Mouse (Mus musculus) G1E (cell line): ENCODE measurements around the gene Cort.

Experiments used
- CTCF ChIP-seq: IDR thresholded peaks from 2 replicates; pipeline ENCODE4 v1.5.1; 2012; ENCODE audit warnings: low read depth, low read length, inconsistent platforms, mixed read lengths
- GATA1 ChIP-seq: IDR thresholded peaks from 2 replicates; pipeline ENCODE4 v1.6.1; 2012; ENCODE audit warnings: borderline replicate concordance, low read length, inconsistent platforms, mixed read lengths
- GATA2 ChIP-seq: IDR thresholded peaks from 2 replicates; pipeline ENCODE4 v1.6.1; 2012; ENCODE audit warnings: low read depth, low read length, inconsistent platforms, borderline replicate concordance
- POLR2AphosphoS5 ChIP-seq: IDR thresholded peaks from 2 replicates; pipeline ENCODE4 v1.6.1; 2012; ENCODE audit warnings: low read depth, low read length, inconsistent platforms; ENCODE audit not compliant: insufficient replicate concordance
- TAL1 ChIP-seq: conservative IDR thresholded peaks from 2 replicates; pipeline ENCODE4 v1.6.1; 2012; ENCODE audit warnings: low read depth, low read length, inconsistent platforms, mixed read lengths

DNA sequence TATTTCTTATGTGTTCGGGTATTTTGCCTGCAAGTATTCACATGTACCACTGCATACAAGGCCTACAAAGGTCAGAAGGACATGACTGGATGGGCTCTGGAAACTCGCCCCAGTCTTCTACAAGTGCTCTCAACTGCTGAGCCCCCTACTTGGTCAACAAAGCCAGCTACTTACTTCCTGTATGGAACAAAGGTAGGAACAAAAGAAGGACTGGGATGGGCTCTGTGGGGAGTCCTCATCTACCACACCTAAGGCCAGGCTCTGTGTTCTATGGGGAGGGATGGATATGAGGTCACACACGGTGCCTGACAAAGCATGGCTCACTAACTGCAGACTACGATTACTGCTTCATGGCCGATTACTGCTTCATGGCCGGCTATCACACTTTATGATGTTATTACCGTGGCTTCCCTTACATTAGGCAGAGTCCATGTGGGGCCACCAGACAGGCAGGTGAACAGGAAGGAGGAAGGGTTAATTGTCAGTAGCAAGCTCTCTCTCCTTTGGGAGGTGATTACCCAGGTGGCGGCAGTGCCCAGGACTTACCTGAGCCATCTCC lies 30.9 kb upstream of the Cort start:
- TF ChIP-seq CTCF (no peak), GATA1 (no peak), TAL1 (no peak), GATA2 (no peak), POLR2AphosphoS5 (no peak)
